Mouse (Mus musculus) liver, adult 2 months (tissue): ENCODE data around the gene Igsf3. TPM values are rescaled to one million over a fixed set of nuclear protein-coding genes. Genes with fewer than 3 reads are reported as not detected.

Experiments
- DNase-seq: peaks from one replicate; pipeline ENCODE4 v3.0.0-alpha.2; 2011; ENCODE audit warnings: low read depth, low spot score; ENCODE audit errors: extremely low read depth
- H3K27ac ChIP-seq: fragments of 200-500 bp; replicated peaks from 2 replicates; pipeline ENCODE4 v1.5.1; 2012; ENCODE audit warnings: low read depth, mild to moderate bottlenecking, control low read depth, inconsistent platforms, low read length; ENCODE audit not compliant: insufficient read depth
- H3K27me3 ChIP-seq: fragments of 200-500 bp; 2 replicates; pipeline ENCODE4 v1.6.1; 2012; ENCODE audit warnings: mild to moderate bottlenecking, moderate library complexity, low read length, inconsistent platforms; ENCODE audit not compliant: control insufficient read depth, insufficient read depth
- H3K36me3 ChIP-seq: fragments of 200-500 bp; 2 replicates; pipeline ENCODE4 v1.6.1; 2012; ENCODE audit warnings: low read length, inconsistent platforms; ENCODE audit not compliant: control insufficient read depth, insufficient read depth
- H3K4me1 ChIP-seq: fragments of 200-500 bp; 2 replicates; pipeline ENCODE4 v1.6.1; 2011; ENCODE audit warnings: low read length; ENCODE audit not compliant: control insufficient read depth, insufficient read depth
- H3K4me3 ChIP-seq: fragments of 200-500 bp; 2 replicates; pipeline ENCODE4 v1.5.1; 2011; ENCODE audit warnings: low read depth, mild to moderate bottlenecking, control low read depth, low read length, moderate library complexity; ENCODE audit not compliant: insufficient read depth
- H3K79me2 ChIP-seq: fragments of 200-500 bp; 2 replicates; pipeline ENCODE4 v1.6.1; 2012; ENCODE audit warnings: inconsistent platforms, mild to moderate bottlenecking, low read length, moderate library complexity; ENCODE audit not compliant: control insufficient read depth, insufficient read depth
- H3K9ac ChIP-seq: fragments of 200-500 bp; 2 replicates; pipeline ENCODE4 v1.6.1; 2012; ENCODE audit warnings: low read depth, mild to moderate bottlenecking, control low read depth, inconsistent platforms, low read length
- CTCF ChIP-seq: fragments of 200-500 bp; IDR thresholded peaks from 2 replicates; pipeline ENCODE4 v1.5.1; 2011; ENCODE audit warnings: low read depth, low read length, control low read depth
- POLR2A ChIP-seq: fragments of 200-500 bp; IDR thresholded peaks from 2 replicates; pipeline ENCODE4 v1.6.1; 2011; ENCODE audit warnings: low read length, control low read depth; ENCODE audit not compliant: insufficient read depth; ENCODE audit errors: extremely low read depth
- WGBS: fragments of 180-500 bp; shearing (Covaris S2); methylation state at CpG from one replicate; pipeline ENCODE4 v1.1.7; 2018; 5-methylcytosine and 5-hydroxymethylcytosine counted together
- polyA plus RNA-seq: library from polyadenylated mRNA; depleted of rRNA; stranded (reverse); fragments of >200 nt; gene quantifications from 2 replicates; pipeline ENCODE4 v1.2.3, GENCODE M21; 2012
- total RNA-seq: library from RNA; depleted of rRNA; stranded (reverse); fragments of >200 nt; gene quantifications from 2 replicates; pipeline ENCODE4 v1.2.3, GENCODE M21; 2014

The Igsf3 gene
- total and polyA plus RNA-seq, 2 experiments = 0.24 to 0.37 TPM

DNA sequence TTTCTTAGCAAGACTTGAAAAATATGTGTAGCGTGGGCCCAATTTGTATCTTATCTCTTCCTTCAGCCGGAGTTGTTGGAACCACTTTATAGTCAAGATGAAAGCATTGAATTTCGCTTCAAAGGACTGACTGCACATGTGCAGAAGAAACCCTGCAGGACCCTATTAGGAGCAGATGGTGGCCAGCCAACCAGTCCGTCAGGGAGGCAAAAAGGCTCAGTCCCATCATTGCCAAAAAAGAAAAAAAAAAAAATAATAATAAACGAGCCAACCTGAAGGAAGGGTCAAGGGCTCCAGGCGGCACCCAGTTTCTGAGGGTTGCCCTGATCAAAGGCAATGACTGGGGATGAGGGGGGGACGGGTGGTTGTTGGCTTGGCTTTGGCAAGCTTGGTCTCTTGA, 83.7 kb downstream of the Igsf3 start:
- no peak overlapping the region for H3K9ac ChIP-seq
- 81% methylated on average over 7 of the region's 7 CpGs for WGBS

DNA sequence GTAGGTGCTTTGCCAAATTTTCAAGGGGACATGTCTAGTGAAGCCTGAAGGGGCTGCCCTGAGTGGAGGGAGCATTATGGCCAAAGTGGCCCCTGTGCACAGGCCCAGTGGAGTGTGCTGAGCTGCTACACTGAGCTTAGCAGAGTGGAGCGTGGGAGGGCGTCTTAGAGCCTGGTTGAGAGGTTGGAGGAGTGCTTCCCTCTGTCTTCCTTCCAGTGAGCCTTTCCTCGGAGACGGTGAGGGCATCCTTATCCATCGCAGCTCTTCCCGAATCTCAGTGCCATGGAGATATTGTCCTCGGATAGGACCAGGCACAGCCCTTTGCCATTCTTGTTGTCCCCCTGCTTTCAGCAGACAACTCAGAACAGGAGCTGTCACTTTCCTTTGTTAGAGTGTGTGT, 84.2 kb downstream of the Igsf3 start:
- 78% methylated on average over 7 of the region's 7 CpGs for WGBS
- no peak overlapping the region for H3K9ac ChIP-seq
- peaks cover 1% of the 10 kb centered on the region; the same call in 1 of the 2 replicates for H3K27me3 ChIP-seq
- no peak for DNase-seq
- TF ChIP-seq CTCF = no peak
- no peak for TF ChIP-seq POLR2A
- H3K4me3 ChIP-seq = no peak overlapping the region
- H3K79me2 ChIP-seq = no peaks in the 10 kb centered on the region
- H3K36me3 ChIP-seq = no peaks in the 10 kb centered on the region
- H3K27ac ChIP-seq = no peak overlapping the region
- no peaks in the 10 kb centered on the region for H3K4me1 ChIP-seq

More for the DNA sequence above, 83.7 kb downstream of the Igsf3 start:
- Histone ChIP-seq H3K27ac (no peak overlapping the region), H3K27me3 (no peaks in the 10 kb centered on the region), H3K4me3 (no peak overlapping the region), H3K4me1 (no peaks in the 10 kb centered on the region), H3K36me3 (no peaks in the 10 kb centered on the region), H3K79me2 (no peaks in the 10 kb centered on the region)
- no peak for TF ChIP-seq CTCF
- TF ChIP-seq POLR2A = no peak
- no peak for DNase-seq

DNA sequence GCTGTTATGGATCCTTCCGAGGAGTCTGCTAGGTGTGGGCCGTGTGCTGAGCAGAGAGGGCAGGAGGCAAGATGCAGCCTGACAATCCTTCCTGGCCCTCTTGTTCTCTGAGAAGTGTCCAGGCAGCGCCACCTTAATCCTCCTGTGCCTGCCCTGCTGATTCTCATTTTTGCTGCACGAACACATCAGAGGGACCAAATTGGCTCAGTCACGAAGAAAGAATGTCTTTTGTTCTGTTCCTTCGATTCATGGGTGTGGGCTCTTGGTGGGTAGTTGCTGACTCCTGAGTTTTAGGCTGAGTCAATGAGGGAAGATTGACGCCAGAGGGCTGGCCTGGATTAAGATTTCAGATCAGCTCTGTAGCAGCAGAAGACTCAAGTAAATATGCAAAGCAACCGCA, 84.9 kb downstream of the Igsf3 start:
- no peak overlapping the region for H3K4me3 ChIP-seq
- 74% methylated on average over 8 of the region's 8 CpGs for WGBS
- H3K27me3 ChIP-seq = peaks cover 3% of the 10 kb centered on the region; the same call in 1 of the 2 replicates
- H3K36me3 ChIP-seq = no peaks in the 10 kb centered on the region
- no peak for TF ChIP-seq POLR2A
- TF ChIP-seq CTCF = no peak
- no peak overlapping the region for H3K27ac ChIP-seq
- no peaks in the 10 kb centered on the region for H3K4me1 ChIP-seq
- H3K9ac ChIP-seq = no peak overlapping the region
- no peaks in the 10 kb centered on the region for H3K79me2 ChIP-seq
- no peak for DNase-seq

DNA sequence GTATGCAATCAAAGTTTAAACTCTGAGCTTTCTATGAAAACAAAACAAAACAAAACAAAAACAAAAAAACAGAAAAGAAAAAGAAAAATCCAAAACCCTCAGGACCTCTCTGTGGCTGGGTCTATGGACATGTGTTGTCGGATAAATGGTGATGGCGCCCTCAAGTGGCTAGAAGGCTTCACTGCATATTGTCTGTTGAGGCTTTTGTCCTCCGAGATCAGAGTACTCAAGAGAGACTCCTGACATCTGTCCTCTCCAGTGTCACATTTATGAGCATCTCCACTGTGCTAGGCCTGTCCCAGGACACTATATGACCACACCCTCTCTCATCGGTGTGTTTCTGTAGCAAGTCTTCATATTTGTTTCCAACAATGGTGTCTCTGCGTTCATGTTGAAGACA, 85.4 kb downstream of the Igsf3 start:
- Histone ChIP-seq H3K36me3 (no peaks in the 10 kb centered on the region), H3K27me3 (peaks cover 3% of the 10 kb centered on the region; the same call in 1 of the 2 replicates), H3K4me3 (no peak overlapping the region), H3K4me1 (no peaks in the 10 kb centered on the region), H3K27ac (no peak overlapping the region), H3K79me2 (no peaks in the 10 kb centered on the region), H3K9ac (no peak overlapping the region)
- DNase-seq = peak; percentile 34
- no peak for TF ChIP-seq POLR2A
- TF ChIP-seq CTCF = peak; percentile 46; the same call in 1 of the 2 replicates
- WGBS = 31% methylated on average over 5 of the region's 5 CpGs

DNA sequence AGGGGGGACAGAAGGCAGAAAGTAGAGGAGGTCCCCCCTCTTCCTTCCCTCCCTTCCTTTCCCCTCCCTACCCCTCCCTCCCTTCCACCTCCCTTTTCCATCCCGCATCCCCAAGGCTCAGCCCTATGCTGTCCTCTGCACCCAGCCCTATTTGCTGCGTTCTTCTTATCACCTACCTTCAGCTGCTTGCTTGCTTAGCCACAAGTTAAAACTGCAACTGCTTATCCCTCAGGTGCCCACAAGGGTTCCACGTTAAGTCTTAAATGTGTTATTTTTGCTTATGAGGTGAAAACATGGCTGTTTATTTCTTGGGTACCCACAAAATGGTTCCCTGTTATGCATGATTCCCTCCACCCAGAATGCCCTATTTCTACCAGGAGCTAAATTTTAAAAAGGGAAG, 86.6 kb downstream of the Igsf3 start:
- Histone ChIP-seq H3K9ac (no peak overlapping the region), H3K4me3 (no peak overlapping the region), H3K79me2 (no peaks in the 10 kb centered on the region), H3K36me3 (no peaks in the 10 kb centered on the region), H3K4me1 (no peaks in the 10 kb centered on the region), H3K27ac (no peak overlapping the region), H3K27me3 (peaks cover 3% of the 10 kb centered on the region; the same call in 1 of the 2 replicates)
- 60% methylated on average over 3 of the region's 3 CpGs for WGBS
- no peak for TF ChIP-seq CTCF
- no peak for DNase-seq

DNA sequence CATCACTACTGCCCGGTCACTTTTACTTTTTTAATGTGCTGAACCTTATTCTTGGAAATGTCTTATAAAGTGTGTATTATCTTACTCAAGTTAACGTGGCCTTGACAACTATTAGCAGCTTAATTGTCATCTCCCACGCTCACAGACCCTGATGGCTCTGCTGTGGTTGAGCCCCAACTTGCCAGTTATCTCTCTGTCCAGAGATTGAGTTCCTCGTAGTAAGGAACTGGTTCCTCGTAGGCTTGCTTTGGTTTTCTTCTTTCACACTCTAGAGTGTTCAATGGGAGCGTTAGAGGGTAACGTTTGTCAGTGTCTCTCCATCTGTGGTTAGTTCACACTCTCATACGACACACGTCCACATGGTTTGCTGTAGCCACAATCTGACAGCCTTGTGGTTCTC, 92.8 kb downstream of the Igsf3 start:
- H3K27me3 ChIP-seq = peaks cover 3% of the 10 kb centered on the region; the same call in 1 of the 2 replicates
- no peak for DNase-seq
- TF ChIP-seq CTCF (no peak), POLR2A (no peak)
- H3K79me2 ChIP-seq = no peaks in the 10 kb centered on the region
- H3K4me3 ChIP-seq = no peak overlapping the region
- no peaks in the 10 kb centered on the region for H3K4me1 ChIP-seq
- no peak overlapping the region for H3K27ac ChIP-seq
- WGBS = 86% methylated on average over 9 of the region's 9 CpGs
- no peak overlapping the region for H3K9ac ChIP-seq
- no peaks in the 10 kb centered on the region for H3K36me3 ChIP-seq
